Mouse (Mus musculus): Measurements from ENCODE around the gene Tpr. TPM values are rescaled to one million over a fixed set of nuclear protein-coding genes. Genes with fewer than 3 reads are reported as not detected.

The Tpr gene
- total and polyA plus RNA-seq, 3 experiments = 213 to 382 (median 229) TPM

- no peaks in the 10 kb centered on the region for H3K4me1 ChIP-seq (ENCODE audit: control insufficient read depth in 1 of 2, insufficient read depth in 2 of 2, low read length in 2 of 2)
- H3K36me3 ChIP-seq (ENCODE audit: control insufficient read depth in 1 of 2, insufficient read depth in 2 of 2, low read length in 2 of 2) = no peaks in the 10 kb centered on the region
- DNase-seq (ENCODE audit: low read depth, low spot score) = no peak
- no peaks in the 10 kb centered on the region for H3K79me2 ChIP-seq (ENCODE audit: control insufficient read depth, insufficient read depth, low read length, poor library complexity)
- no peak within 1 kb of the TSS for H3K9ac ChIP-seq (ENCODE audit: control insufficient read depth, low read depth, low read length, poor library complexity, severe bottlenecking)
- H3K27ac ChIP-seq (ENCODE audit: control insufficient read depth, low read depth, low read length) = no peak within 1 kb of the TSS
- H3K9me3 ChIP-seq (replicated peaks; ENCODE audit: insufficient read depth, low read length) = no peaks in the 10 kb centered on the region
- no peak for TF ChIP-seq POLR2AphosphoS5 (IDR thresholded peaks at IDR 0.05; ENCODE audit: borderline replicate concordance, low read depth, low read length)
- no peak for TF ChIP-seq RAD21 (IDR thresholded peaks at IDR 0.05; ENCODE audit: low read depth, low read length)
- TF ChIP-seq ELF1 (IDR thresholded peaks at IDR 0.05; ENCODE audit: low read depth, low read length) = no peak
- no peak for TF ChIP-seq GABPA (IDR thresholded peaks at IDR 0.05; ENCODE audit: low read depth, low read length)
- no peak for TF ChIP-seq MYC (IDR thresholded peaks at IDR 0.05; ENCODE audit: low read depth, low read length)
- H3K4me3 ChIP-seq (ENCODE audit: control insufficient read depth in 1 of 2, insufficient read depth in 1 of 2, low read depth in 2 of 2, low read length in 2 of 2) = no peak within 1 kb of the TSS
- no peaks in the 10 kb centered on the region for H3K27me3 ChIP-seq (ENCODE audit: control insufficient read depth in 1 of 2, insufficient read depth in 2 of 2, low read length in 2 of 2)
Measured at GRCm38 (mm10) chr1:150466132-150466531, 73.5 kb downstream of the Tpr start, which contains the start of gene Prg4. Gene Prg4 (minus strand): TSS chr1:150466165.

- no peaks in the 10 kb centered on the region for H3K79me2 ChIP-seq (ENCODE audit: control insufficient read depth, insufficient read depth, low read length, poor library complexity)
Measured at GRCm38 (mm10) chr1:150469992-150470391, 77.4 kb downstream of the Tpr start.

GRCm38 (mm10) chr1:150472525-150472924 is 79.9 kb downstream of the Tpr start:
- Histone ChIP-seq H3K79me2 (ENCODE audit: control insufficient read depth, insufficient read depth, low read length, poor library complexity) (no peaks in the 10 kb centered on the region), H3K27ac (ENCODE audit: control insufficient read depth, low read depth, low read length) (no peak overlapping the region), H3K27me3 (ENCODE audit: control insufficient read depth in 1 of 2, insufficient read depth in 2 of 2, low read length in 2 of 2) (no peaks in the 10 kb centered on the region), H3K36me3 (ENCODE audit: control insufficient read depth in 1 of 2, insufficient read depth in 2 of 2, low read length in 2 of 2) (no peaks in the 10 kb centered on the region), H3K4me3 (ENCODE audit: control insufficient read depth in 1 of 2, insufficient read depth in 1 of 2, low read depth in 2 of 2, low read length in 2 of 2) (no peak overlapping the region), H3K9ac (ENCODE audit: control insufficient read depth, low read depth, low read length, poor library complexity, severe bottlenecking) (no peak overlapping the region), H3K9me3 (replicated peaks; ENCODE audit: insufficient read depth, low read length) (no peaks in the 10 kb centered on the region), H3K4me1 (ENCODE audit: control insufficient read depth in 1 of 2, insufficient read depth in 2 of 2, low read length in 2 of 2) (no peaks in the 10 kb centered on the region)
- DNase-seq (ENCODE audit: low read depth, low spot score) = no peak
- TF ChIP-seq KAT2A (conservative IDR thresholded peaks at IDR 0.05; ENCODE audit: low read depth, low read length) (no peak), RCOR1 (IDR thresholded peaks at IDR 0.05; ENCODE audit: low read depth, low read length) (no peak), GATA1 (IDR thresholded peaks at IDR 0.05; ENCODE audit: low read depth, low read length) (no peak), CHD1 (IDR thresholded peaks at IDR 0.05; ENCODE audit: low read depth, low read length) (no peak), SMC3 (IDR thresholded peaks at IDR 0.05; ENCODE audit: low read depth, low read length) (no peak), USF1 (IDR thresholded peaks at IDR 0.05; ENCODE audit: low read depth, low read length) (no peak), TCF12 (IDR thresholded peaks at IDR 0.05; ENCODE audit: low read depth, low read length) (no peak), MYC (IDR thresholded peaks at IDR 0.05; ENCODE audit: low read depth, low read length) (no peak), TBP (IDR thresholded peaks at IDR 0.05; ENCODE audit: low read depth, low read length) (no peak), EP300 (IDR thresholded peaks at IDR 0.05; ENCODE audit: low read depth in 1 of 2, low read length in 2 of 2) (no peak), ZKSCAN1 (IDR thresholded peaks at IDR 0.05; ENCODE audit: low read depth, low read length) (no peak), USF2 (IDR thresholded peaks at IDR 0.05; ENCODE audit: borderline replicate concordance in 1 of 2, insufficient read depth in 1 of 2, low read depth in 1 of 2, low read length in 2 of 2) (no peak), GABPA (IDR thresholded peaks at IDR 0.05; ENCODE audit: low read depth, low read length) (no peak), ETS1 (IDR thresholded peaks at IDR 0.05; ENCODE audit: low read depth, low read length) (no peak), MEF2A (IDR thresholded peaks at IDR 0.05; ENCODE audit: extremely low read depth, insufficient replicate concordance, low read depth, low read length, poor library complexity, severe bottlenecking) (no peak)

More at GRCm38 (mm10) chr1:150469992-150470391, 77.4 kb downstream of the Tpr start:
- no peak for DNase-seq (ENCODE audit: low read depth, low spot score)
- no peak for TF ChIP-seq UBTF (IDR thresholded peaks at IDR 0.05; ENCODE audit: borderline replicate concordance, insufficient read depth, low read depth, low read length)
- no peak overlapping the region for H3K27ac ChIP-seq (ENCODE audit: control insufficient read depth, low read depth, low read length)
- H3K4me3 ChIP-seq (ENCODE audit: control insufficient read depth in 1 of 2, insufficient read depth in 1 of 2, low read depth in 2 of 2, low read length in 2 of 2) = no peak overlapping the region
- no peak overlapping the region for H3K9ac ChIP-seq (ENCODE audit: control insufficient read depth, low read depth, low read length, poor library complexity, severe bottlenecking)
- no peaks in the 10 kb centered on the region for H3K27me3 ChIP-seq (ENCODE audit: control insufficient read depth in 1 of 2, insufficient read depth in 2 of 2, low read length in 2 of 2)
- no peaks in the 10 kb centered on the region for H3K4me1 ChIP-seq (ENCODE audit: control insufficient read depth in 1 of 2, insufficient read depth in 2 of 2, low read length in 2 of 2)
- no peaks in the 10 kb centered on the region for H3K36me3 ChIP-seq (ENCODE audit: control insufficient read depth in 1 of 2, insufficient read depth in 2 of 2, low read length in 2 of 2)
- H3K9me3 ChIP-seq (replicated peaks; ENCODE audit: insufficient read depth, low read length) = no peaks in the 10 kb centered on the region
